Mouse (Mus musculus) bone marrow macrophage, adult 2 months (primary cell): ENCODE measurements at regions not wholly inside any gene's neighbourhood (a gene's known extent, or its start where the extent isn't known, plus 50 kb on each side); places are given as distances from the start of the nearest gene placed in this dataset.

Source experiments
- H3K27ac ChIP-seq: 2 replicates; pipeline ENCODE4 v1.5.1; 2012; ENCODE audit warnings: low read depth, low read length; ENCODE audit not compliant: insufficient read depth
- H3K4me1 ChIP-seq: 2 replicates; pipeline ENCODE4 v1.6.1; 2012; ENCODE audit warnings: low read length; ENCODE audit not compliant: control insufficient read depth, insufficient read depth
- H3K4me3 ChIP-seq: 2 replicates; pipeline ENCODE4 v1.5.1; 2012; ENCODE audit warnings: mild to moderate bottlenecking, low read length, moderate library complexity; ENCODE audit not compliant: insufficient read depth
- CTCF ChIP-seq: IDR thresholded peaks from 2 replicates; pipeline ENCODE4 v1.5.1; 2012; ENCODE audit warnings: low read depth, mild to moderate bottlenecking, low read length, moderate library complexity
- POLR2A ChIP-seq: IDR thresholded peaks from 2 replicates; pipeline ENCODE4 v1.6.1; 2012; ENCODE audit warnings: mild to moderate bottlenecking, low read depth, low read length, borderline replicate concordance

- TF ChIP-seq POLR2A (no peak), CTCF (no peak)
- Histone ChIP-seq H3K4me3 (no peak overlapping the region), H3K4me1 (no peaks in the 10 kb centered on the region), H3K27ac (no peak overlapping the region)
These were observed 70.7 kb downstream of the Setd4 start for GRCm38 (mm10) chr16:93533205-93533604.

DNA sequence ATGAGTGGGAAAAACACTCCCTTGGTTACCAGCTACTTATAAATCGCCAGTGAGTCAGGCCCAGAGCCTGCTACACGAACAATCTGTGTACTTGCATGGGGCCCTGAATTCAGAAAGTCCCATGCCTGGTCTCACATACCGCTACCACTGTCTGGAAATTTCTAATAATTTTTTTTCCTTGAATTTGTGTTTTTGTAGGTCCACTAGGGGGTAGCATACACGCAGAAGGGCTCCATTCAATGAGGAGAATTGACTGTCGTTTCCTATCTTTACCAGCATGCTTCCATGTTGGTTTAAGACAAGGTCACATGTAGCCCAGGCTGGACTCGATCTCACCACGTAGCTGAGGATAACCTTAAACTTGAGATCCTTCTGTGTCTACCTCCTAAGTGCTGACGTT lies 71.9 kb downstream of the Setd4 start:
- H3K4me3 ChIP-seq: no peak overlapping the region
- TF ChIP-seq POLR2A (no peak), CTCF (no peak)
- H3K4me1 ChIP-seq: no peaks in the 10 kb centered on the region
- H3K27ac ChIP-seq: no peak overlapping the region

- no peak for TF ChIP-seq POLR2A
- no peak for TF ChIP-seq CTCF
- no peak overlapping the region for H3K4me3 ChIP-seq
These were observed 81.4 kb downstream of the Setd4 start for GRCm38 (mm10) chr16:93522485-93522884.

GRCm38 (mm10) chr16:93520481-93520880 lies 83.4 kb downstream of the Setd4 start:
- no peak for TF ChIP-seq POLR2A
- no peak for TF ChIP-seq CTCF
- Histone ChIP-seq H3K27ac (no peak overlapping the region), H3K4me3 (no peak overlapping the region), H3K4me1 (no peaks in the 10 kb centered on the region)

More at GRCm38 (mm10) chr16:93522485-93522884, 81.4 kb downstream of the Setd4 start:
- H3K27ac ChIP-seq: no peak overlapping the region
- no peaks in the 10 kb centered on the region for H3K4me1 ChIP-seq

- Histone ChIP-seq H3K4me3 (no peak overlapping the region), H3K27ac (no peak overlapping the region), H3K4me1 (no peaks in the 10 kb centered on the region)
- no peak for TF ChIP-seq CTCF
- TF ChIP-seq POLR2A: no peak
These were observed 85.2 kb downstream of the Setd4 start for GRCm38 (mm10) chr16:93518620-93519019.

DNA sequence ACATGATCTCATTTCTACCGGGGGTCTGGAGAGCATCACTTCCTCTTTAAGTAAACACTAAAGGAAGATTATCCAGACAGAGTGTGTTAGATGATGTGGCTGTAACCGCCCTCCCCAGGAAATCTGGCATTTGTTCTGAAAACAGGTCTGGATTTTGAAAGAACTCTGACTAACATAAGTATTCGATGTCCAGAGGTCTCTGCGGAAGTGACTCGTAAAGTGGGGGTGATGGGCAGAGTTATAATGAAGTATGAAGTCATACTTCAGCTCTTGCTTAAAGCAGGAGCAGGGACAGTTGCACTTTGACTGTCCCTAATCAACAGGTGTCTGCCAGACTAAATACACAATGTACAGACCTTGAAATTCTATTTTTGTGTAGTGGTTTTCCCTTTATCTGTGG lies 87.1 kb downstream of the Setd4 start:
- H3K4me1 ChIP-seq: no peaks in the 10 kb centered on the region
- H3K27ac ChIP-seq: no peak overlapping the region
- no peak overlapping the region for H3K4me3 ChIP-seq
- no peak for TF ChIP-seq CTCF
- no peak for TF ChIP-seq POLR2A

DNA sequence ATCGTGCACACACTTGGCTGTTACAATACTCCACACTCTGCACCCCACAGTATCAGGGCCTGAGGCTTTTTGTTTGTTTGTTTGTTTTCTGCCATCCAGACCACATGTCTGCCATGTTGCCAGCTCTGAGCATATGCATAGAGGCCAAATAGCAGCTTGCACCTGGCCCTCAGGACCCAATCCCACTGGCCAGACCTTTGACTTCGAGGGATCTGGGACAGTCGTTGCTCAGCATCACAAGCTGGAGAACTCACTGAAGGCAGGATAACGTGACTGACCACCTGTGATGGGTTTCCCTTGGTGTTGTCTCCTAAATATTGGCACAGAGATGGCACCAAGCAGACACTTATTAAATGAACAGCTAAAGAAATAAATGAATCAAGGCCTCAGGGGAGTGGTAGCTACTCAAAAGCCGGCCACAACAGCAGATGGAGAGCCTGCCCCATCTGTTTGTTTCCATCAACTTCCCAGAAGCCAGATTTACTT lies 88.4 kb downstream of the Setd4 start:
- Histone ChIP-seq H3K27ac (no peak overlapping the region), H3K4me1 (no peaks in the 10 kb centered on the region), H3K4me3 (no peak overlapping the region)
- no peak for TF ChIP-seq POLR2A
- TF ChIP-seq CTCF: no peak

- Histone ChIP-seq H3K4me1 (no peaks in the 10 kb centered on the region), H3K27ac (no peak overlapping the region), H3K4me3 (no peak overlapping the region)
- TF ChIP-seq POLR2A: no peak
These were observed 90.2 kb downstream of the Setd4 start for GRCm38 (mm10) chr16:93513616-93514041.

DNA sequence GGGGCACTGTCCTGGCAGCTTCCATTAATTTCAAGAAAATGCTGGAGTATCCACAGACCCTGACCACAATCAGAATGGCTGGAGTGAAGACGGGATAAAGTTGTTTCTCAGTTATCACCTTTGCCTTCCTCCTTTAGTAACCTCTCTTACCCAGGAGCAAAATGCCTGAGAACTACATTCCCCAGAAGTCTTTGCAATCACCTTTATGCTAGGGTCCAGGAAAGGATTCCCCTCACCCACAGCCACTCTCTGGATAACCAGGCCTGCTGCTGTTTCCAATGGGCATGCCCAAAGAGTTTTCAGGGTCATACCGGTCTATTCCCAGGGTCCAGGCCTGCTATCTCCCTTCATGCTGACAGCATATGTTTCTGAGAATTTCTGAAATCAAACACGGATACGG lies 91.9 kb downstream of the Setd4 start:
- Histone ChIP-seq H3K4me3 (no peak overlapping the region), H3K27ac (no peak overlapping the region), H3K4me1 (no peaks in the 10 kb centered on the region)
- TF ChIP-seq POLR2A (no peak), CTCF (no peak)

- Histone ChIP-seq H3K4me1 (no peaks in the 10 kb centered on the region), H3K4me3 (no peak overlapping the region), H3K27ac (no peak overlapping the region)
- TF ChIP-seq CTCF (no peak), POLR2A (no peak)
These were observed 92.3 kb downstream of the Setd4 start for GRCm38 (mm10) chr16:93511517-93511916.

DNA sequence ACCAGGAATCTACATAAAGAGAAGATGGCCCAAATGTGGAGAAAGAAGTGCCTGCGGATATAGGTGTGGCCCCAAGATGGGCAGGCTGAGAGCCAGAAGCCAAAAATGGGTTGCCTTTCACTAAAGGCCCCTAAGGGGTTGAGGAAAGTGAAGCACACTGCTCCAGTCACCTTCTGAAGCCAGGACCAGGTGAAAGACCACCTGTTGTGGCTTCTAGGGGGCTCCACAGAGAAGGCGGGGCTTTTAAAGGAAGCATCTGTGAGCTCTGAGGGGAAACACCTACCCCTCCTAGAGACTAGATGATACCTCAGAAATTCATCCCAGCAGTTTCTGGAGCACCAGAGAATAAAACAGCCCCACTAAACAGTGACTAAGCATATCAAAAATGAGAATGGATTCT lies 105.1 kb downstream of the Setd4 start:
- TF ChIP-seq CTCF (no peak), POLR2A (no peak)
- Histone ChIP-seq H3K27ac (no peak overlapping the region), H3K4me1 (no peaks in the 10 kb centered on the region), H3K4me3 (no peak overlapping the region)
